Mouse (Mus musculus) cerebellum, adult 11 months (tissue): ENCODE measurements around the gene Npy5r.

Source experiments
- DNase-seq: peaks from one replicate; pipeline ENCODE4 v3.0.0; 2022

Npy5r gene

GRCm38 (mm10) chr8:66687511-66688329, at the start of gene Npy5r:
TSS of gene Npy5r (minus strand) at chr8:66688128.
- DNase-seq = no peak

GRCm38 (mm10) chr8:66731957-66732356, 44.0 kb upstream of the Npy5r start:
- no peak for DNase-seq

GRCm38 (mm10) chr8:66729446-66729845, 41.5 kb upstream of the Npy5r start:
- DNase-seq = no peak

- no peak for DNase-seq
Observed at GRCm38 (mm10) chr8:66722835-66723234, 34.9 kb upstream of the Npy5r start.

GRCm38 (mm10) chr8:66714324-66714975, 26.5 kb upstream of the Npy5r start:
- DNase-seq = no peak

- DNase-seq = no peak
Observed at GRCm38 (mm10) chr8:66698782-66699181, 10.9 kb upstream of the Npy5r start.

GRCm38 (mm10) chr8:66698011-66698410, 10.1 kb upstream of the Npy5r start:
- no peak for DNase-seq

GRCm38 (mm10) chr8:66696970-66697843, 9.3 kb upstream of the Npy5r start, which contains the start of gene Npy1r:
TSS of gene Npy1r (plus strand) at chr8:66697192.
- DNase-seq = no peak

GRCm38 (mm10) chr8:66690402-66690801, 2.5 kb upstream of the Npy5r start:
- DNase-seq = no peak

- no peak for DNase-seq
Observed at GRCm38 (mm10) chr8:66688799-66689198, 871 bp upstream of the Npy5r start.

- no peak for DNase-seq
Observed at GRCm38 (mm10) chr8:66688395-66688794, 467 bp upstream of the Npy5r start.

- DNase-seq = no peak
Observed at GRCm38 (mm10) chr8:66681261-66681660, 6.7 kb downstream of the Npy5r start.

- no peak for DNase-seq
Observed at GRCm38 (mm10) chr8:66630721-66631120, 57.2 kb downstream of the Npy5r start.
